Mouse (Mus musculus) fat pad, adult 2 months (tissue): ENCODE results near the gene Pex6.

Experiments used
- DNase-seq: peaks from one replicate; pipeline ENCODE4 v3.0.0-alpha.2; 2011; ENCODE audit warnings: low read depth, low spot score; ENCODE audit errors: extremely low read depth

The Pex6 gene

DNA sequence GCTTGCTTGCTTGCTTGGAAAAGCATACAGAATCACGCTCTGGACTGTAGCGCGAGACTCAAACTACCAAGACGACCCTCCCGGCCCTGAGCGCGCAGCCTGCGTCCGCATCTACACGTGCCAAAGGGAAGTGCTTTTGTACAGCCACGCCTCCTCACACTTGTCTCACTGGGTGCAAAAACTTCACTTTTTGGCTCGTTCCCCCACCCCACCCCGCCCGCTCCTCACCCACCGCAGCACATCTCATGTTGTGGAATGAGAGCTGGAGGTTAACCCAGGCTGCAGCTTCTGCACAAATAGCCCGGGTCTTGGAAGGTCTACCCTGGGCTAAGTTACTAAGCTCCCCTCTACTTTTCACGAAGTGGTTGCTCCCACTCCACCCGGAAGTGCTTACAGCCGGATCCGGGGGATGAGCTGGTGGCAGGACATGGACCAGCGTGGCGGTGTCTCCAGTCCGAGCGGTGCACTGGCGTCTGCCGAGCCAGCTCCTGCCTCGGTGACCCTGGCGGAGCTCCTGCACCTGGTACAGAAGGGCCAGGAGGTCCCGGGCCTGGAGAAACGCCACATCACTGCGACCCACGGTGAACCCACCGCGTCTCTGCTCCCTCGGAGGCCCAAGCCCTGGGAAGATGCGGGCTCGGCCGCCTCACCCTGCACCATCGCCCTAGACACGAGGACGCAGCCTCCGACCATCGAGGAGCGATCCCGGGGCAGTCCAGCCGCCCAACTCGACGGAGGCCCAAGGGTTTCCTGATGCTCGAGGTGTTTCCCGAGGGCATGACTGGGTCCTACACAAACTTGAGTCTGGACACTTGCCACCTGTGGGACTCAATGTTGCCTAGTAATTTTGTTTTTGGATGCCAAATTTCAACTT lies 61.4 kb downstream of the Pex6 start, which contains the start of gene 2310039H08Rik:
2310039H08Rik (plus strand) TSS at position 232 of the 874 bp plus-strand sequence.
- DNase-seq: no peak

DNA sequence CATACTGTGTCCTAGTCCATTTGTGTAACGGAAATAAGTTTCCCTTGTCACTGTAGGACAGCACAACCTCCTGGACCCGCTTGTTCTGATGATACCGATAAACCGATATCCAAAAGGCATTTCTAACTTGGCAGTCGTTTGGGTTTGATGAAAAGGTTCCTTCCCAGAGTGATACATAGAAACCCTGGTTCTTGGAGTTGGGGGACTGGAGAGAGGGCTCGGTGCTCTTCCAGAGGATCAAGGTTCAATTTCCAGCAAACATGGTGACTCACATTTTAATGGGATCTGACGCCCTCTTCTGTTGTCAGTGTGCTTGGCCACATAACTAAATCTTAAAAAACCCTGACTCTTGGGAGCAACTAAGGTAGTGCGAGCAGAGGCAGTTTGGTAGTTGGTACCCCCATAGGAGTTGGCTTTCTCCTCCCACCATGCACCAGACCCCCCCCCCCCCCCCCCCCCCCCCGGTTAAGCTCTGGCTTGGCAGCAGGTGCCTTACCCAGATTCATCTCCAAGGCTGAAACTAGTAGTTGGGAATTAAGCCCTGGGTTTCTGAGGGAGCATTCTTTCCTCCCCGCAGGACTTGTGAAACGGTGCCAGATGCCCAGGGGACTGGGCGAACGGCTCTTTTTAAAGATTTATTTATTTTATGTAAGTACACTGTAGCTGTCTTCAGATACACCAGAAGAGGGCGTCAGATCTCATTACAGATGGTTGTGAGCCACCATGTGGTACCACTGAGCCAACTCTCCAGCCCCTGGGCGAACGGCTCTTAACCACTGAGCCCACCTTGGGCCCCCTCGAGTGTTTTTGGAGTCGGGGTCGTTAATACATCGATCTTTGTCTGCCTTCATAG lies 62.2 kb downstream of the Pex6 start:
- no peak for DNase-seq

DNA sequence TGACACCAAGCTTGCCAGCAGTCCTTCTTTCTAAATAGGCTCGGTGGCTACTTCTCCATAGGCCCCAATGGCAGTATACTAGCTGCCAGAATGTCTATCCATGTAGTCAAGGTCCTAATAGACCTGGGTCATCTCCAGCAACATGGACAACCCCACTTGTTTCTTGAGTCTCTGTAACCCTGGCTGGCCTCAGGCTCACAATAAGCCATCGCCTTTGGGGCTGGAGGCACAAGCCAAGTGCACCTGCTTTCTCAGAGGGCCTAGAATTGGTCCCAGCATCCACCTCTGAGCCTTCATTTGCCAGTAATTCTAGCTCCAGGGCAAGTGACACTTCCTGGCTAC lies 62.8 kb downstream of the Pex6 start:
- no peak for DNase-seq

DNA sequence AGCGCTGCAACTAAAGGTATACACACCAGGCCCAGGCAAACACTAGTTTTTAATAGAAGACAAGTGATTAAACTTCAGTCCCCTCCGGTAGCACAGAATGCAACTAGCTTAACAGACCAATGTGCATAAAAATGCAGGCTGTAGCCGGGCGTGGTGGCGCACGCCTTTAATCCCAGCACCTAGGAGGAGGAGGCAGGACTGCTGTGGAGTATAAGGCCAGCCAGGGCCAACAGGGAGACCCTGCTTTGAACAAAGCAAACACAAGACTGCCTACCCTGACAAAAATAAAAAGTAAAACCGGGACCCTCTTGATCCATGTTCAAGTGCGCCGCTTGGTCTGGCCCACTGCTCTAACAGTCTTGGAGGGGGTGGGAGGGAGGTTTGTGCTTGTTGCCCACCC lies 63.8 kb downstream of the Pex6 start:
- no peak for DNase-seq
